Mouse (Mus musculus) cerebellum, postnatal 25 days (tissue): Measurements from ENCODE around the gene Gcgr.

ENCODE experiments used
- DNase-seq, 2 experiments: peaks; one replicate each; pipeline ENCODE4 v3.0.0; 2021; ENCODE audit warnings: mixed read lengths in 2 of 2

The Gcgr gene

DNA sequence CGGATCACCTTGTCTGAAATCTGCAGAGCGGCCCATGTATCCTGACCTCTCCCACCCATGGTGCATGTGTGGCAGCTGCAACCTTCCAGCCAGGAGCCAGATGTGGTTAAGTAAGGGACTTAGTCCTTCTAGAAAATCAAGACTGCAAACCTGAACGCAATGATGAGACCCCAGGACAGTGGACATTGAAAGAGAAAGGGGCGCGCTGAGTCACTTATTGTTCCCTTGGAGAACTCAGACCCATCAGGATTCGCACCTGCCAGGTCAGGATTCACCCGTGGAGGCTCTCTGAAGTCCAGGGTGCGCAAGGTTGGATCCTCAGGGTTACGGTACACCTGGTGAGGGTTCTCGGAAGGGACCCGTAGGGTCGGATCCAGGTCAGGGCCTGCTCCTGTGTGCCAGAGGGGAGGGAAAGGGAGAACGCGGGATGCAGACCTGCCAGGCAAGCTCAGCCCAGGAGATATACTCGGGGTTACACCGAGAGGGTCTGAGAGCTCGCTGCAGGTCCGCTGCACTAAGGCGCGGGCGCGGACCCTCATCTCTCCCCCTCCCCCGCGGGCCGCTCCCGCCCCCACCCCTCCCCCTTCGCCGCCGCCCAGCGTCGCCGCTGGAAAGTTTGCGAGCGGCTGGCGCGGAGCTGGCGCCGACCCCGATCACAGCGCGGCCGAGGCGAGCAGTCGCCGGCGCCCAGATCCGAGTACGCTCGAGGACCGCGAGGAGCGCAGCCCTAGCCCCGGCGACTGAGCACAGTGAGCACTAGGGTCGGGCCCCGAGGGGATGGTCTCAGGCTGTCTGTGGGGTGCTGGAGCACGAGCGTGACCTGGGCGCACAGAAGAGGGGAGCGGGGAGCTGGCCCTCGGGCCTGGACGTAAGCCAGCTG, at the start of gene Gcgr:
Gcgr (plus strand) TSS at position 615 of the 880 bp plus-strand sequence.
- DNase-seq, result peak in 1 of 2 experiments; percentile 30

DNA sequence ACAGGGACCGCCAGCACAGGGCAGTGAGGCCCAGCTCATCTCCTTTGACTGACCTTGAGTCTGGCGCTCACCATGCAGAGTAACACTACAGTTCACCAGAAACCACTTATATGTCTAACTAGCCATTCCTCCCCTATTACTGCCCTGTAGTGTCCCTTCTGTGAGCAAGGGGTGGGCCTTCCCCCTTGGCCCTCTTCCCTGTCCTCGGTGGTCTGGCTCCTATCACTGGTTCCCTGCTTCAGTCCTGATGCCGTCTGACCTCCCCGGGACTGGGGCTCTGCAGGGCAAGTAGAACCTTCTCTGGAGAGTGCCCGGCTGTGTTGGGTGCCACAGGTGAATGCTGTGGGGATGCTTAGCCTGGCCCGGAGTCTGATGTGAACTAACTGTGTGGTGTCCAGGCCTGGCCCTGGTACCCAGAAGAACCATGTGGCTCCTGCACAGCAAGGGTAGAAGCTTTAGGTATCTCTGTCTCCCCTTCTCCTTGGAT, 47.0 kb upstream of the Gcgr start:
- no peak for DNase-seq

DNA sequence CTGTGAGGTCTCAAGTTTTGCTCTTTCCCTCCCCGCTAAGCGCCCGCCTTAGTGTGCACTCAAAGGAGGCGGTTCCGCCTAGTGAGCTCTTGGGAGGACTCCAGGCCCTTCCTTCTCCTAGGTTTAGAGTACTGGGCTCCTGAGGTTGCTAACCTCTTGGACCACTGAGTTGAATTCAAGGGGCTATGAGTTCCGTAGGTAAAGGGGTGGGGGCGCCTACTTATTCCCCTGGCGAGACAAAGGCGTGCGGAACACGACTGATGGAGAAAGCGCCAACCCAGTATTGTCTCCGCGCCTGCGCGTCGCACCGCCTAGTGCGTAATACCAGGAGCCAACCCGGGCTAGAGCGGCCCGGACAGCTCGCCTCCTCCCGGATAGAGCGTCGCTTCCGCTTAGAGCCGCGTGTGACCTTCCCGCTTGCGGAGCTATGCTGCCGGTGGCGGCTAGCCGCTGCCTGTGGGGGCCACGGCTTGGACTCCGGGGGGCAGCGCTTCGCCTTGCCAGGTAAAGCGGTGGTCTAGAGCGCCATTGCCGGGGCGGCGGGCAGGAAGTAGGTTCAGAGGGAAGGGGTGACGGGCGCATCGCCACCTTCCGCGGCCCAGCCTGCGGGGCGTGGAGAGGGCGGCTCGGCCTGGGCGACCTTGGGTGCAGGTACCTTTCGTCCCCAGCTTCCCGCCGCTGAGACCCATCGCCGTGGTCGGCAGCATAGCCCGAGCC, 46.1 kb upstream of the Gcgr start, which contains the start of gene Mrpl12:
Mrpl12 (plus strand) TSS at position 349 of the 717 bp plus-strand sequence.
- peak; percentile 93 to 94 for DNase-seq

DNA sequence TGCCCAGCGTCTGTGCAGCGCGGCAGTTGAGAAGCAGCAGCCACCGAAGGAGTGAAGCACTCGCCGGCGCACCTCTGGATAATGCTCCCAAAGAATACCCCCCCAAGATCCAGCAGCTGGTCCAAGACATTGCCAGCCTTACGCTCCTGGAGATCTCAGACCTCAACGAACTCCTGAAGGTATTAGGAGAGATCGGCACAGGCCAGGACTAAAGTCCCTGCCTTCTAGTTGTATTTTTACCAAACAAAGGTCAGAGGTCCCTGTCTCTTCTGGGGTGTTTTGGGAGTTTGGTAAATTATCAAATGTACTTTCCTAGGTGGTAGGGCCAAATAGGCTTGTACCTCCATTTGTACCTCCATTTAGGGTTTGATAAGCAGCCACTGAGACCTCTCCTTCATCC, 45.2 kb upstream of the Gcgr start:
- DNase-seq, result no peak

DNA sequence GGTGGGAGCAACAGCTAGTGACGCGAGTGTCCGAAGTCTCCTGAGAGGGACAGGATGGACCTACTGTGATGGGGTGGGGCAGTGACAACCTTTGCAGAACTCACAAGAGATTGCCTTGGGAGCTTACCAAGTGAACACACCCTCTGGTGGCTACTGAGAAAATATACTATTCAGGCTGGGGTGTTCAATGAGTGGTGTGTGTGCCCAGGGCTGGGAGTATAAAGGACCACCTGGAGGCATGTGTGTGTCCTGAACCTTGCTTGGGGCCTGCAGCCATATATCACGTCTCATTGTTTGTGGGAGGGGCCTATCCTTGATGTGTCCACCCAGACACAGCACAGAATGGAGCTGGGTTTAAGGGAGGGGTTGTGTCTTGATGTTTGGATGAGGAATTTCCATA, 42.0 kb upstream of the Gcgr start:
- no peak for DNase-seq

DNA sequence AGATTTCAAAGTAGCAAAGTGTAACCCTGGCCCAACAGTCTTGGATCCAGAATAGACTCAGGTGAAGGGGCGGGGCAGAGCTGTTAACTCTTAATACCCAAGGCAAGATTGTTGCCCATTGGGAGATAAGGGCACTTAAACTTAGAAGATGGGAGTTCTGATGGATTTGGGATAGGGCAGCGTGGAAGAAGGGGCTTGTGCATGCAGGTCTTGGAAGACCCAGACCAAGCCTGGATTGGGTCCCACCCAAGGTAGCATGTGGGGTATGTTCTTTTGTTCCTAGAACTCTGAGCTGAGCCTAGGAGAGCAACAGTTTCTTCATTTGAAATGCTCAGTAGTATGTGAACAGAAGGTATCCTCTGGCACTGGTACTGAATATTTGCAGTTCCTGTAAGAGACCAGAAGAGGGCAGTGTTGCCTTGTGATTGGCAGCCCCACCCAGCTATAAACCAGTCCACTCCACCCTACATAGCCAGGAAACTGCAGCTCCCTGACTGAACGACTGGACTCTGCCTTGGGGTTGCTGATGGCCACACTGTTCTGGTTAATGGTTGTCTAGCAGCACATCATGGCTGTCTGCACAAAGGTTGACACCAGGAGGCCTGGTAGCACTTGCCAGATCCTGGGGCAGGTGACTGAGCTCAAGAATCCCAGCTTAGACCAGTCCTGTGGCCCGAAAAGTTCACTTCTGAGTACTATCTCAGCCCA, 41.3 kb upstream of the Gcgr start:
- peak; percentile 74 to 77 for DNase-seq

DNA sequence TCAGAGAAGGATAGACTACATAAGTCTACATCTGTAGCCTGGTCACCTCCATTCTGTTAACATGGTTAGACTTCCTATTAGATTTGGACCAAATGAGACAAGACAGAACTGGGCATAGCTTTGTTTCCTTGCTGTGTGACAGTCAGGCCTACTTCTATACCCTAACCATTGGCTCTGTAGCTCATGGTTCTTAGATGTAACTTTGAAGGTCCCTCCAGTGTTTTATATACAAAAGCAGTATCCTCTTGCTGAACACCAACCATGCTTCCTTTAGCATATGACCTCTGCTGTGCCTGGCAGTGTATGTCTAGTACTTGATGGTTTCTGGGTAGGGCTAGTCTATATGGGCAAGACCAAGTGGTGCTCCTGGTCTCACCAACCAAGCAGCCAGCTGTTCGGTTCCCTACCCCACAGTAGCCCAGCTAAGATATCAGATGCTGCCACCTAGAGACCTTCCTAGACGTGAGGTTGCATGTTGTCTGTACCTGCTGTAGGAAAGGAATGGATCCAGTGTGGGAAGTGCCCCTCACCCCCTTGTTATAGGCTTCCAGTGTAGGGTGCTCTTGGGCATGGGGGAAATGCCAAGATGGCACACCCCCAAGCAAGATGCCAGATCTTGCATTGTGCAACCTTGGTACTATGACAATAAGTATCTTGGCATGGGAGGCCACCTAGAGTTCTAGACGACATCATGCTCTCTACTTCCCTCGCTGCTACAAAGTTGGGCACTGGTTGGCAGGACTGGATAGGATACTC, 40.0 kb upstream of the Gcgr start:
- DNase-seq, result no peak

DNA sequence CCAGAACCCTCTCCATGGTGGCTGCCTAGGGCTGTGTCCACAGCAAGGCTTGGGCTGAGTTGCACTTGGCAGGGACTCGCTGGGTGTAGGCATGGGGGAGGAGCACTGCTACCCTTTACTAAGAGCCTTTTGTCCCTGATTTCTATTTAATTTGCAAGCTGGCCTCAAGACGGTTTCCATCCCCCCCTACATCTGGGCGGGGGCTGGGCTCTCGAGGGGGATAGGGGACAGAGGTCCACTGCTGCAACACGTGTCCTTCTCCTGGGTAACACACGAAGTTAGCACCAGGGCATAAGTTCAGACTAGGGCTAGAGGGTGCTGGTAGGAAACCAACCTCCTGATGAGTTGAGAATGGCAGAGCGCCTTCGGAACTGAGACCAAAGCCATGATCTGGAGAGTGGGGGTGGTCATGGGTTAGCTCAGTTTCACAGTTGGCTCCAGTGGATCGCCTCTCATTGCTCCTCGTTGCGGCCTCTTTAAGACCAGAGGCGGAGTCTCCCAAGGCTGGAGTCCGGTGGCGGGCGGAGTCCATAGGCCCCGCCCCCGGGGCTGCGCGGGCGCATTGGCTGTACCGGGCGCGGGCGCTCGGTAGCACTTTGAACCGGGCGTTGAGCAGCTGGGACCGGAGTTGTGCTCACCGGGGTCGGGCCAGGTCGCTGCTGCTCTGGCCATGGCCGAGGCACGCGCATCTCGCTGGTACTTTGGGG, 39.0 kb upstream of the Gcgr start, which contains the start of gene Slc25a10:
Slc25a10 (plus strand) TSS at position 524 of the 707 bp plus-strand sequence.
- peak; percentile 88 to 93 for DNase-seq

DNA sequence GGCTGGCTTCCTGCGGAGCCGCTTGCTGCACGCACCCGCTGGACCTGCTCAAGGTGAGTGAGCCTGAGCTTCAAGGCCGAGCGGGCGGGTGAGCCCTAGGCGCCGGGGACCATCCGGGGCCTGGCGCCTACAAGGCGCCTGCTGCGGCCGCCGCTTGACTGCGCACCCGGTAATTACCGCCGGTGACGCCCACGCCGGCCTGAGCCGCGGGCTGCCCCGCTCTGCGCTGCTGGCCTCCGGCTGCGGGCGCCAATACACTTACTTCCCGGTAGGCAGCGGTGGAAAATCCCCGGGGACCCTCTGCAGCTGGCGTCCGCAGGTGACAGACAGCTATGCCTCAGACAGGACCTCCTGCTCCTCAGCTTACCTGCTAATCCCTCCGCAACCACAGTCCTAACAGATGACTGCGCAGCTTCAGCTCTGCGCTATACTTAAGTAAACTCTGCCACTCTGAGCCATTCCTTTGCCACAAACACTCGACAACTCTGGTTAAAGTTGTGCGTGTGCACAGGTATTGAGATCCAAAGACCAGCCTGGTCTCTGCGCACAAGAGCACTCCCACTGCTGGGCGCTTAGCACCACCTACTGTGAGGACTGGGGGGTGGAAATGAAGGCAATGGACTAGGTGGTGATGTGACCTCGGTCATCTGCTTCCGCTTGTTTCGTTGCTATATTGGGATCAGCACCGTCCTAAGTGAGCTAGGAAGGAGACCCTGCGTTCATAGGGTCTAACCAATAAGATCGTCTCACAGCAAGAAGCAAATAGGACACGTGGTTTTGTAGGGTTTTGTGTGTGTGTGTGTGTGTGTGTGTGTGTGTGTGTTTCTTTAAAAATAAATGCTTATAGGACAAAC, 38.2 kb upstream of the Gcgr start:
- no peak for DNase-seq

DNA sequence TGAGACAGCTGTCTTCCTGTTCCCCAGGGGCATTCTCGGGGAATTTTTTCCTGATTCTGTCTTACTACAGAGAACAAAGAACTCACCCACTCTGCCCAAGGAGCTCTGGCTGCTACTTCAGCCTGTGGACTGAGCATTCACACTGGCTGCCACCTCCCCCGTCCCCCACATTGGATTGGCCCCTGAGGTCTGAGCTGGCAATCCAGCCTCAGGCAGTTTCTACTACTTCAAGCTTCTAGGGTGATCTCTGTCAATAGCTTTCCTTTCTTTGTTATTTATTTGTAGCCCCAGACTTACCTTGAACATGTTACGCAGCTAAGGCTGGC, 37.7 kb upstream of the Gcgr start:
- DNase-seq, result no peak

DNA sequence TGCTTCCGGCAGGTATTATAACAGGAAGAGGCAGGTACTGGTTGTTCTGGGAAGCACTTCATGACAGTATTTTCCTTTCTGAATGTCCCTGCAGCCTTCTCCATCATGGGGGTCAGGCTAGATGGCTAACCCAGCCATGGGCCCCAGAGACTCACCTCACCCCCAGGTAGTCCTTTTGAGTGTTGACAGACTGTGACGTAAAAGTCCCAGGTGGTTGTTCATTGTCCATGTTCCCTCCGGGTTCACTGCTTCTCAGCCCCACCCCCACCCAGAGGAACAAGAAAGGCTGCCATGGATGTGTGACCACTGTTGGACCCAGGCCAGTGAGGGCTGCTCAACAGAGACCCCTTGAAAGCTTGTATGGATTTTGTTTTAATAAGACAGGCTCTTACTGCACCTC, 37.1 kb upstream of the Gcgr start:
- no peak for DNase-seq

DNA sequence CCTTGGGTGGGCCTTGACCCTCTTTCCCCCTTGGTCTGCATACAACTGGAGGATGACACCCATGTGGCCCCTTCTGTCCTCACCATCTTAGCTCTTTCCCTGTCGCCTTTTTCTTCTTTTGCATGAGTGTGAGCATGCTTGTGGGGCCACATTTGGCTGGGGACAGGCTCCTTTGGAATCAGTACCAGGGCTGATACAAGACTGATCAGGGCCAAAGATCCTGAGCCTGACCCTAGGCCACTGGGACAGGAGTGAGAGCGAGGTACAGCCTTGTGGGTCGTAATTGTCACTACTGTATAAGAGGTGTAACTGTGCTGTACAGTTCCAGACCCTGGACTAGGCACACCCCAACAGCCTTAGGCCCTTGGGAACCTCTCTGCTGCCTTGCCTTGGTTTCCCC, 36.6 kb upstream of the Gcgr start:
- no peak for DNase-seq

DNA sequence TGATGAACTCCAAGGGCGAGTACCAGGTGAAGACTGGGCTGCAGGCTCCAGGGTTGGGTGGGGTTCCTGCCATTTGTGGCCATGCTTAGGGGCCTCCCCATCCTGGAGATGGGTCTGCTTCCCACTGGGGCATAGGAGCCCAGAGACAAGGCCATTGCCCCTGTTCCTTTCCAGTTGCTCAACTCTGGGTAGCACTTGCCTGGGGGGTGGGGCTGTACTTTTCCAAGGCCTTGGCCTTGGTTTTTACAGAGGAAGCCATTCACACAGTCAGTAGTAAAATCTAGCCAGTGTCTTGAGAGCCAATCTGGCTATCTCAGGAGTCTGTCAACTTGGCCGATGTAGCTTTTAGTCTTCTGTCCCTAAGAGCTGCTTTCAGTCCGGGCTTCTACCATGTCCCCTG, 33.1 kb upstream of the Gcgr start:
- DNase-seq, result no peak

DNA sequence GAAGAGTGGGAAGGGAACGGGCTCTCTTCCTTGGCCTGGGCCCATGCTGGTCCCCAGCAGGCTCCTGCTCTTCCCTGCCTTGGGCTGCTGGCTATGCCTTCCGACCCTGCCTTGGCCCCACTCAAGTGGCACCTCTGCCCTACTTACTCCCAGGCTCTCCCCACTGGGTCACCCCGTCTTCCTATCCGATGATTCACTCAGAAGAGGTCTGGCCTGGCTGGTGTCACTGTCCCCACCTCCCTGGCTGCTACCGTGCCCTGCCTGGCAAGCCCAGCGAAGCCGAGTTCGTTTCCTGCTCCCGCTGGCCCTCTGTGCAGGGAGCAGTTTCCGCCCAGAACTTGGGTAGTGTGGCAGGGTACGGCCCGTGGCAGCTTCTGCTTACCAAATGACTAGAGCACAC, 32.3 kb upstream of the Gcgr start:
- DNase-seq, result no peak

DNA sequence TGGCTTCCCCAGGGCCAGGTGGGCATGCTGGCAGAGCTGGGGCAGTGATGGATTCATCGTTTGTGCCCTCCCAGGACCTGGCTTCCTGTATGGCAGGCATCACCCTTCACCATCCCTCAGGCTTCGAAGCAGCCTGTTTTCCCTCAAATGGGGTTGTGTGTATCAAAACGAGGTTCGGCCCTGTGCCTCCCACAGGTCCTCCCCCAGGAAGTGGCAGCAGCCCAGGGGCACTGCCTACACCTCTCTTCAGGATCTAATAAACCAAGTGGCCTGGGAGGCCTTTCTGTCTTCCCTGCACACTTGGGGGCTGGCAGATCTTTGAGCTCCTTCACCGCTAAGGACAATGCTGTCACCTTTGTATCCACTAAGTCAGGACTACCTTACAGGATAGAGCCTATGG, 31.6 kb upstream of the Gcgr start:
- DNase-seq, result no peak

DNA sequence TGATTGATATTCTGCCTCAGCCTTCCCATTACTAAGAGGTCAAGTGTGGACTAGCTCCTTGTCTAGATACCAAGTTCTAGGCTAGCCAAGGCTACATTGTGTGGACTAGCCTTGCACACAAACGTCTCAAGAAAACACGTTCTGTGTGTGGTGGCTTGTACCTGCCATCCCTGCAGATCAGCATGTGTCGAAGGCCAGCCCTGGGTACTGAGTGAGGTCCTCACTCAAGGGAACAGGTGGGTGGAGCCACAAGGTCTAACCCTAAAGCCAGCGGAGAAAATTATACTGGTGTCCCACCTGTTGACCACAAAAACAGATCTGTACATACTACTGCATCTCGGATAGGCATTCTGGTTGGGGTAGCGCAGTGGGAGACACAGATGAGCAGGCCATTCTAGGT, 30.6 kb upstream of the Gcgr start:
- no peak for DNase-seq

DNA sequence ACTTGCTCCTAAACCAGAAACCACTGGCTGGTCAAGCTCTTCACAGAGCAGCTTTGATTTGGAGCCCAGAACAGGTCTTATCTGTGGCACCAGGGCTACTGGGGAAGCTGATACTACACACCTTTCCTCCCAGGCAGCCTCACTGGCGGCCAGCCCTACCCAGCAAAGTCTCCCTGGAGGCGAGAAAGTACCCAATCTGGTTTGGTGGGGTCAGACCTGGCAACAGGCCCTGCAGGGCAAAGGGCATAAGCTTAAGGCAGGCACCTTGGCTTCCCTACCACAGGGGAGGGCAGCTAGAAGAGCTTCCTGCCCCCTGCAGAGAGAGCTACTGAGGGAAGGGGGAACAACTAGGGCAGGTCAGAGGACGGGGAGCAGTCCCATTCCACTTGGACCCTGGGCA, 30.1 kb upstream of the Gcgr start:
- DNase-seq, result no peak

DNA sequence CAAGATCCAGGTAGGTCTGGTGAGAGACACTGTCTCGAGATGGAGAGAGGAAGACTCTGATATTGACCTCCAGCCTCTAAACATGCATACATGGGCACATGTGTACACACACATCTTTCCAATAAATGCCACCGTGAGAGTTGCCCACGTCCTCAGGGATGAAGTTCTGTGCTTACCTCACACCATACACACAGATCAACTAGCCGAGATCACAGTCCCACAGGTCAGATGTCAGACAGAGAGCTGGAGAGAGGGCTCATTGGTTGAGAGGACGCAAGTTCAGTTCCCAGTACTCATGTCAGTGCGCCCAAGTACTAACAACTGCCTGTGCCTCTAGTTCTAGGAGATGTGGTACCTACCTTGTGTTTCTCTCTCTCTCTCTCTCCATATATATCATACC, 29.5 kb upstream of the Gcgr start:
- DNase-seq, result no peak

DNA sequence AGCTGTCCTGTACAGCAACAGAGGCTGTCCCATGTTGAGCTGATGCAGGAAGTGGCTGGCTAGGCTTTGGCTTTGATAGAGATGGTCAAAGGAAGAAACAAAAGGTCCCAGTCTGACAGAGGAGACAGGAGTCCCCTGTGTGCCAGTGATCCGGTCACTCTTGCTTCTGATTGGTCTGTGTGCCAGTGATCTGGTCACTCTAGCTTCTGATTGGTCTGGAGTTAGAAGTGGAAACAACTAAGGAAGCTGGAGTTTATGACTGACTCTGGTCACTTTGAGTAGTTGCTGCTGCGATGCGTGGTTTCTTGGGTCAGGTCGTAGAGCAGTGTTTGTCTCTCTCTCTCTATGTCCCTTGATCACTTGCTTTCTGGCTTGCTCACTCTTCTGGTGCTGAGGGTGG, 28.8 kb upstream of the Gcgr start:
- no peak for DNase-seq

DNA sequence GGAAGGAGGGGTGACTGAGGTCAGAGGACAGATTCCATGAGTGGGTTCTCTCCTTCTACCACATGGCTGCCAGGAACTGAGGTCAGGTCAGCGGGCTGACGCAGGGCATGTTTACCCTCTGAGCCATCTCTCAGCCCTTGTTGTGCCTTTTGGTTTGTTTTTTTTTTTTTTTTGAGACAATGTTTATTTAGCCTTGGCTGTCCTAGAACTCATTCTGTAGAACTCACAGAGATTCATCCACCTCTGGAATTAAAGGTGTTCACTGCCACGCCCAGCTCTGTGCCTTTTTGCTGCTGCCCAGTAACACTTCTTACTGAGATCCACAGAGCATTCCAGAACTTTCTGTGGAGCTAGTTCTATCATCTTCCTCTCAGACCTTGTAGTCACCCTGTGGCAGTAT, 24.8 kb upstream of the Gcgr start:
- no peak for DNase-seq

DNA sequence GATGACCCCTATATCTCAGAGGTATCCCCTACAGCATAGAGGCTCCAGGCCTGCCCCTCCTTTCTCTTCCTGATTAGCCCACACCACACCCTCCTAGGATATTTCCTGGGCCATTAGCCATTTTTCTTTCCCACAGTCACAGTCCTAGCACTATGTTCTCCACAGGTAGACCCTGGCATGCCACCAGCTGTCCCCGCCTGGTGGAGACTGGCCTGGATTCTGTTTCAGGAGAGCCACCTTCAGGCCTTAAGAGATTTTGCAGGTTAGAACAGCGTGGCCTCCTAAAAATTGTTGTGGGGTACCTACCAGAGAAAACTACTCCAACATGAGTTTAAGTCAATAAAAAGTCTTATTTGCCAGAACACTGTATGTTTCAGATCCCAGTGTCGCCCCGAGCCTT, 23.6 kb upstream of the Gcgr start:
- peak; percentile 62 to 82 for DNase-seq
